Mouse (Mus musculus): ENCODE results near the gene Bpi. TPM values are rescaled to one million over a fixed set of nuclear protein-coding genes. Genes with fewer than 3 reads are reported as not detected.
A peak's percentile ranks its signal among the peaks of the same experiment; 100 is the strongest.

Gene Bpi
- polyA plus RNA-seq (2016; fragmentation: Nextera tagmentation; extraction: Ambion mirVana) = not detected in 2 replicates

- H3K36me3 ChIP-seq = no peaks in the 10 kb centered on the region
- no peak for DNase-seq (ENCODE audit: low spot score)
- peak within 1 kb of the TSS; percentile 57; the same call in 1 of the 2 replicates for H3K27ac ChIP-seq
- H3K9me3 ChIP-seq = no peaks in the 10 kb centered on the region
- H3K4me3 ChIP-seq = 0 out of 2 replicates have a peak within 1 kb of the TSS, but pooled peaks have one; percentile 16
- H3K4me1 ChIP-seq (replicated peaks) = peaks cover 51% of the 10 kb centered on the region
- 66% methylated on average over 18 of the region's 18 CpGs for WGBS
- H3K27me3 ChIP-seq (ENCODE audit: insufficient read depth, poor library complexity, severe bottlenecking) = peaks cover 9% of the 10 kb centered on the region; the same call in 1 of the 2 replicates
Observed at GRCm38 (mm10) chr2:158258005-158258418, at the start of gene Bpi. Bpi (plus strand) TSS chr2:158258094.

GRCm38 (mm10) chr2:158209776-158210175, 48.1 kb upstream of the Bpi start:
- Histone ChIP-seq H3K27ac (0 out of 2 replicates have a peak overlapping the region, but pooled peaks have one; percentile 14), H3K36me3 (no peaks in the 10 kb centered on the region), H3K27me3 (ENCODE audit: insufficient read depth, poor library complexity, severe bottlenecking) (no peaks in the 10 kb centered on the region), H3K9me3 (no peaks in the 10 kb centered on the region), H3K4me3 (no peak overlapping the region), H3K4me1 (replicated peaks) (peaks cover 35% of the 10 kb centered on the region)
- 51% methylated on average over 9 of the region's 9 CpGs for WGBS
- DNase-seq (ENCODE audit: low spot score) = no peak

GRCm38 (mm10) chr2:158210503-158210902, 47.4 kb upstream of the Bpi start:
- no peak for DNase-seq (ENCODE audit: low spot score)
- Histone ChIP-seq H3K36me3 (no peaks in the 10 kb centered on the region), H3K4me1 (replicated peaks) (peaks cover 32% of the 10 kb centered on the region), H3K4me3 (no peak overlapping the region), H3K27me3 (ENCODE audit: insufficient read depth, poor library complexity, severe bottlenecking) (no peaks in the 10 kb centered on the region), H3K9me3 (no peaks in the 10 kb centered on the region), H3K27ac (peak overlapping the region; percentile 31; the same call in 1 of the 2 replicates)
- WGBS = 51% methylated on average over 4 of the region's 4 CpGs

- H3K4me1 ChIP-seq (replicated peaks) = peaks cover 28% of the 10 kb centered on the region
- peak overlapping the region; percentile 31; the same call in 1 of the 2 replicates for H3K27ac ChIP-seq
- no peaks in the 10 kb centered on the region for H3K36me3 ChIP-seq
- 32% methylated on average over 10 of the region's 10 CpGs for WGBS
- H3K27me3 ChIP-seq (ENCODE audit: insufficient read depth, poor library complexity, severe bottlenecking) = no peaks in the 10 kb centered on the region
- DNase-seq (ENCODE audit: low spot score) = no peak
- peak overlapping the region; percentile 16; the same call in 1 of the 2 replicates for H3K4me3 ChIP-seq
- H3K9me3 ChIP-seq = no peaks in the 10 kb centered on the region
Observed at GRCm38 (mm10) chr2:158210958-158211357, 46.9 kb upstream of the Bpi start.

GRCm38 (mm10) chr2:158211764-158212471, 46.0 kb upstream of the Bpi start:
- no peak for DNase-seq (ENCODE audit: low spot score)
- 66% methylated on average over 4 of the region's 4 CpGs for WGBS
- Histone ChIP-seq H3K4me1 (replicated peaks) (peaks cover 35% of the 10 kb centered on the region), H3K4me3 (0 out of 2 replicates have a peak overlapping the region, but pooled peaks have one; percentile 16), H3K27me3 (ENCODE audit: insufficient read depth, poor library complexity, severe bottlenecking) (no peaks in the 10 kb centered on the region), H3K9me3 (no peaks in the 10 kb centered on the region), H3K36me3 (no peaks in the 10 kb centered on the region), H3K27ac (0 out of 2 replicates have a peak overlapping the region, but pooled peaks have one; percentile 5)

GRCm38 (mm10) chr2:158215283-158216117, 42.4 kb upstream of the Bpi start:
- 69% methylated on average over 9 of the region's 9 CpGs for WGBS
- Histone ChIP-seq H3K4me1 (replicated peaks) (peaks cover 24% of the 10 kb centered on the region), H3K4me3 (no peak overlapping the region), H3K36me3 (0 out of 2 replicates have a peak, but pooled peaks cover 4% of the 10 kb centered on the region), H3K9me3 (no peaks in the 10 kb centered on the region), H3K27ac (peak overlapping the region; percentile 41; the same call in 1 of the 2 replicates), H3K27me3 (ENCODE audit: insufficient read depth, poor library complexity, severe bottlenecking) (no peaks in the 10 kb centered on the region)
- DNase-seq (ENCODE audit: low spot score) = no peak

- 86% methylated on average over 8 of the region's 8 CpGs for WGBS
- peaks cover 15% of the 10 kb centered on the region for H3K4me1 ChIP-seq (replicated peaks)
Observed at GRCm38 (mm10) chr2:158216510-158216909, 41.4 kb upstream of the Bpi start.

GRCm38 (mm10) chr2:158219562-158219961, 38.3 kb upstream of the Bpi start:
- Histone ChIP-seq H3K4me1 (replicated peaks) (peaks cover 12% of the 10 kb centered on the region), H3K27ac (no peak overlapping the region), H3K36me3 (0 out of 2 replicates have a peak, but pooled peaks cover 4% of the 10 kb centered on the region), H3K27me3 (ENCODE audit: insufficient read depth, poor library complexity, severe bottlenecking) (no peaks in the 10 kb centered on the region), H3K4me3 (no peak overlapping the region), H3K9me3 (no peaks in the 10 kb centered on the region)
- 93% methylated on average over 2 of the region's 2 CpGs for WGBS
- no peak for DNase-seq (ENCODE audit: low spot score)

More at GRCm38 (mm10) chr2:158216510-158216909, 41.4 kb upstream of the Bpi start:
- Histone ChIP-seq H3K9me3 (no peaks in the 10 kb centered on the region), H3K4me3 (no peak overlapping the region), H3K27me3 (ENCODE audit: insufficient read depth, poor library complexity, severe bottlenecking) (no peaks in the 10 kb centered on the region), H3K27ac (peak overlapping the region; percentile 17; the same call in 1 of the 2 replicates), H3K36me3 (0 out of 2 replicates have a peak, but pooled peaks cover 4% of the 10 kb centered on the region)
- DNase-seq (ENCODE audit: low spot score) = no peak

GRCm38 (mm10) chr2:158221446-158222084, 36.3 kb upstream of the Bpi start:
- Histone ChIP-seq H3K4me1 (replicated peaks) (peaks cover 7% of the 10 kb centered on the region), H3K9me3 (no peaks in the 10 kb centered on the region), H3K36me3 (0 out of 2 replicates have a peak, but pooled peaks cover 4% of the 10 kb centered on the region), H3K27ac (no peak overlapping the region), H3K27me3 (ENCODE audit: insufficient read depth, poor library complexity, severe bottlenecking) (no peaks in the 10 kb centered on the region), H3K4me3 (no peak overlapping the region)
- DNase-seq (ENCODE audit: low spot score) = no peak
- WGBS = 91% methylated on average over 9 of the region's 9 CpGs

- 69% methylated on average over 4 of the region's 4 CpGs for WGBS
- no peak overlapping the region for H3K4me3 ChIP-seq
- H3K9me3 ChIP-seq = no peaks in the 10 kb centered on the region
- H3K36me3 ChIP-seq = 0 out of 2 replicates have a peak, but pooled peaks cover 4% of the 10 kb centered on the region
- H3K27me3 ChIP-seq (ENCODE audit: insufficient read depth, poor library complexity, severe bottlenecking) = no peaks in the 10 kb centered on the region
- H3K4me1 ChIP-seq (replicated peaks) = peaks cover 4% of the 10 kb centered on the region; the same call in 1 of the 2 replicates
- DNase-seq (ENCODE audit: low spot score) = no peak
- H3K27ac ChIP-seq = no peak overlapping the region
Observed at GRCm38 (mm10) chr2:158222664-158223063, 35.2 kb upstream of the Bpi start.

- H3K27ac ChIP-seq = no peak overlapping the region
- 86% methylated on average over 3 of the region's 3 CpGs for WGBS
- no peak for DNase-seq (ENCODE audit: low spot score)
- H3K4me3 ChIP-seq = no peak overlapping the region
- H3K27me3 ChIP-seq (ENCODE audit: insufficient read depth, poor library complexity, severe bottlenecking) = no peaks in the 10 kb centered on the region; the same call in 1 of the 2 replicates
- peaks cover 12% of the 10 kb centered on the region; the same call in 1 of the 2 replicates for H3K4me1 ChIP-seq (replicated peaks)
- H3K36me3 ChIP-seq = 0 out of 2 replicates have a peak, but pooled peaks cover 4% of the 10 kb centered on the region
- no peaks in the 10 kb centered on the region for H3K9me3 ChIP-seq
Observed at GRCm38 (mm10) chr2:158223497-158223896, 34.4 kb upstream of the Bpi start.

- Histone ChIP-seq H3K4me1 (replicated peaks) (peaks cover 28% of the 10 kb centered on the region), H3K9me3 (no peaks in the 10 kb centered on the region), H3K27ac (no peak overlapping the region), H3K4me3 (no peak overlapping the region), H3K36me3 (no peaks in the 10 kb centered on the region), H3K27me3 (ENCODE audit: insufficient read depth, poor library complexity, severe bottlenecking) (peaks cover 13% of the 10 kb centered on the region; the same call in 1 of the 2 replicates)
- WGBS = 80% methylated on average over 5 of the region's 5 CpGs
- DNase-seq (ENCODE audit: low spot score) = no peak
Observed at GRCm38 (mm10) chr2:158225301-158225700, 32.6 kb upstream of the Bpi start.

Measured in hindbrain, embryonic 10.5 days (tissue).